Mouse (Mus musculus) gastrocnemius, postnatal 4 days (tissue): ENCODE data around the gene Mllt10. TPM values are rescaled to one million over a fixed set of nuclear protein-coding genes. Genes with fewer than 3 reads are reported as not detected.

Experiments
- DNase-seq, 2 experiments: peaks; one replicate each; pipeline ENCODE4 v3.0.0; 2021 to 2022; ENCODE audit warnings: low spot score in 2 of 2, mixed read lengths in 2 of 2
- long read RNA-seq, 2 experiments: library from polyadenylated mRNA; stranded (forward); transcript quantifications; one replicate each; pipeline ENCODE4 v2.0.0; 2021
- total RNA-seq, 2 experiments: library from RNA; stranded (reverse); gene quantifications; 2 replicates each; pipeline ENCODE4 v1.2.3; 2021

Gene Mllt10
- 10 to 100 TPM; 34.5 to 42.5 TPM for total RNA-seq
- long read RNA-seq, experiment 1, partial matches to known transcripts, result 3 of 9 reads
- long read RNA-seq, experiment 1, other reads (novel, unspliced or antisense), result 6 of 9 reads
- long read RNA-seq, experiment 2, partial matches to known transcripts, result 1 of 6 reads
- long read RNA-seq, experiment 2, other reads (novel, unspliced or antisense), result 5 of 6 reads

GRCm38 (mm10) chr2:18055016-18055928, at the start of gene Mllt10:
Gene Mllt10, plus strand, starts transcription at chr2:18055237.
- no peak for DNase-seq

GRCm38 (mm10) chr2:18011226-18011625, 43.8 kb upstream of the Mllt10 start:
- DNase-seq, result no peak

- DNase-seq, result no peak
Observed at GRCm38 (mm10) chr2:18012866-18013265, 42.2 kb upstream of the Mllt10 start.

- DNase-seq, result no peak
Observed at GRCm38 (mm10) chr2:18015581-18015980, 39.5 kb upstream of the Mllt10 start.

GRCm38 (mm10) chr2:18016639-18017038, 38.4 kb upstream of the Mllt10 start:
- no peak for DNase-seq

GRCm38 (mm10) chr2:18017321-18017720, 37.7 kb upstream of the Mllt10 start:
- no peak for DNase-seq

GRCm38 (mm10) chr2:18019122-18019521, 35.9 kb upstream of the Mllt10 start:
- no peak for DNase-seq

- no peak for DNase-seq
Observed at GRCm38 (mm10) chr2:18022886-18023285, 32.2 kb upstream of the Mllt10 start.

GRCm38 (mm10) chr2:18025116-18025515, 29.9 kb upstream of the Mllt10 start:
- DNase-seq, result no peak

- DNase-seq, result no peak
Observed at GRCm38 (mm10) chr2:18025781-18026115, 29.3 kb upstream of the Mllt10 start.

GRCm38 (mm10) chr2:18026116-18026947, 28.7 kb upstream of the Mllt10 start:
- peak; percentile 63 to 74 for DNase-seq

GRCm38 (mm10) chr2:18027448-18028139, 27.4 kb upstream of the Mllt10 start:
- peak; percentile 92 for DNase-seq

- DNase-seq, result peak; percentile 90 to 94
Observed at GRCm38 (mm10) chr2:18028140-18029021, 26.7 kb upstream of the Mllt10 start.

- DNase-seq, result no peak
Observed at GRCm38 (mm10) chr2:18029656-18030055, 25.4 kb upstream of the Mllt10 start.

GRCm38 (mm10) chr2:18030581-18030980, 24.5 kb upstream of the Mllt10 start:
- no peak for DNase-seq

- no peak for DNase-seq
Observed at GRCm38 (mm10) chr2:18031271-18031821, 23.7 kb upstream of the Mllt10 start.

GRCm38 (mm10) chr2:18031831-18032537, 23.1 kb upstream of the Mllt10 start:
- DNase-seq, result peak; percentile 32 to 62

- no peak for DNase-seq
Observed at GRCm38 (mm10) chr2:18032538-18032895, 22.5 kb upstream of the Mllt10 start.
